Mouse (Mus musculus) CD8-positive naive resting alpha-beta T cell, adult 2 months (primary cell): ENCODE data around the gene Cyp4a10.
"Not testable (repeated sequence)": the region's sequence is repeated elsewhere in the genome, so short reads cannot be mapped to it uniquely, and the experiment has no call there.

ENCODE experiments used
- DNase-seq, 2 experiments: peaks; one replicate each; pipeline ENCODE4 v3.0.0; 2022; ENCODE audit warnings: low read depth in 2 of 2, low spot score in 2 of 2

Cyp4a10 gene

DNA sequence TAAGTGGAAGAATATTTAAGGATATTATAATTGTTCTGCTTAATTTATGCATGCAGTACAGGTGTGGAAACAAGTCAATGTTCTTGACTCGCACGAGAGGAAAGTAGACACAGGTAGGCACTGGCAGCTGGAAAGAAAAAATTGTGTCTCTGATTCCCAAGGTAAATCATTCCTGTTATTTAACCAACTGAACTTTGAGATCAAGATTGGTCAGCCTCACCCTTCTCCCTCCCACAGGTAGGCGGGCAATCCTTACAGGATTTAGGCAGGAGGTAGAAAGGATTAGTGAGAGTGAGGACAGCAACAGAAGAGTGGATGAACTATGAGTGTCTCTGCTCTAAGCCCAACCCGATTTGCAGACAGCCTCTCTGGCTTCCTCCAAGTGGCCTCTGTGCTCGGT lies at the start of gene Cyp4a10:
TSS of gene Cyp4a10 (plus strand) at position 265 of the 400 bp plus-strand sequence.
- DNase-seq = not testable (repeated sequence)

GRCm38 (mm10) chr4:115473585-115473984 lies 44.5 kb upstream of the Cyp4a10 start:
- DNase-seq = not testable (repeated sequence)

GRCm38 (mm10) chr4:115476051-115476450 lies 42.0 kb upstream of the Cyp4a10 start:
- DNase-seq = not testable (repeated sequence)

GRCm38 (mm10) chr4:115481006-115481652 lies 36.9 kb upstream of the Cyp4a10 start:
- no peak for DNase-seq

GRCm38 (mm10) chr4:115496001-115496400 lies 22.1 kb upstream of the Cyp4a10 start, which contains the start of gene Cyp4a14:
TSS of gene Cyp4a14 (minus strand) at chr4:115496142.
- DNase-seq = no peak

GRCm38 (mm10) chr4:115497466-115497865 lies 20.6 kb upstream of the Cyp4a10 start:
- no peak for DNase-seq

DNA sequence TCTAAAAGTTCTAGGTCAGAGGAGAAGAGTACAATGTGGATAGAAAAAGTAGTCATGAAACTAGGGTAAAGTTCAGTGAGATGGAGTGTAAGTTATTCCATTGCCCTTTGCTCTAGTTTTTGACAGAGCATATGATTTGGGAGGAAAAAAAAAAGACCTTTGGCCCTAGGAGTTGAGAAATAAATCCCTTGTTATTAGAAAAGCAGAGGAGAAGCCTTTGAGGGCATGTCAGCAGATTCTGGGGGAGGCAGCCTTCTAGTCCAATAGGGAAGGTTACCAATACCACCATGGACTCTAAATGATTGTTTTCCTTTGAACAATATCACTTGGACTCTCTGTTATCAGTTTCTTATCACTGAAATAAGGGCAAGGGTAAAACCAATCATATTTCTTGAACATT lies 4.1 kb upstream of the Cyp4a10 start:
- DNase-seq = not testable (repeated sequence)

DNA sequence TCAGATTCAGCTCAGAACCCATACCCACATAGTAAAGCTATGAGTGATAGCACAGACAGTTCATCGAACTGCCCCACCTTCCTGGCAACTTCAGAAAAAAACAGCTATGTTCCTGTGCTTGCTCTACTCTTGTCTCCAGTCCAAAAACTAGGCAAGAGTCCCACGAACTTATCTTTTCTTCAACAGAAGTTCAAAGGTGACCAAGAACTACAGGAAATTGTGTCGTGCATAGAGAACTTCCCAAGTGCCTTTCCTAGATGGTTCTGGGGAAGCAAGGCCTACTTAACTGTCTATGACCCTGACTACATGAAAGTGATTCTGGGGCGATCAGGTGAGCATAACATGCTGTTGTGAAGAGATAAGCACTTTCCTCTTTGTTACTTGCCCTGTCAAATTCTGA lies 1.4 kb downstream of the Cyp4a10 start:
- DNase-seq = no peak

DNA sequence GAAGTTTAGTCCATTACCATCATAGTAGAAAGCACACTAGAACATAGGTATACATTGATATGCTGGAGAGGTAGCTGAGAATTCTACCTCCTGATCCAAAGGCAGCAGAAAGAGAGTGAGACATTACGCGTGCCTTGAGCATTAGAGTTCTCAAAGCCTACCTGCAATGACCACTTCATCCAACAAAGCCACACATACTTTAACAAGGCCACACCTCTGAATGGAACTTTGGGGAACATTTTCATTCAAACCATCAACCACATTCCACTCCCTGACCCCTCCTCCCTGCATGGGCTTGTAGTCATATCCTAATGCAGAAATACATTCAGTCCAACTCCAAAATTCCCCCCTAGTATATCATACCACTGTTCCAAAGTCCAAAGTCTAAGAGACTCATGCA lies 3.7 kb downstream of the Cyp4a10 start:
- DNase-seq = no peak

GRCm38 (mm10) chr4:115545101-115545500 lies 27.0 kb downstream of the Cyp4a10 start:
- DNase-seq = no peak

- no peak for DNase-seq
Observed at GRCm38 (mm10) chr4:115546141-115546828, 28.2 kb downstream of the Cyp4a10 start.

- DNase-seq = no peak
Observed at GRCm38 (mm10) chr4:115552726-115553125, 34.7 kb downstream of the Cyp4a10 start.

- DNase-seq = no peak
Observed at GRCm38 (mm10) chr4:115555513-115555912, 37.4 kb downstream of the Cyp4a10 start.

GRCm38 (mm10) chr4:115557861-115558561 lies 39.9 kb downstream of the Cyp4a10 start:
- no peak for DNase-seq

DNA sequence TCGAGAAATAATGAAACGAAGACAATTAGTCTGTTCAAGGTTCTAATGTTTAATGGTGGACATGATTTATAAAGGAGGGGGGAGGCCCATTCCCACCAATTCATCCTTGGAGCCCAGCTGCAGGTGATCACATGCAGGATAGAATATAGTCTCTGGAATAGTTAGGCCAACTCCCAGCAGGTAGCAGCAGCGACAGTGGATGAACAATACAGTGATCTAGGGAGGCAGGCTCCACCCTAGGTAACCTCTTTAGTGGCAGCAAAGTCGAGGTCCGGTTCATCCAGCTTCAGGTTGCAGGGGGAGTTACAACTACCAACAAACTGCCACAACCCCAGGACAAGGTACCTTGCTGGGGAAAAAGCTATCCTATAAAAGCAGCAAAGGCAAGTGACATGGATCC lies 43.2 kb downstream of the Cyp4a10 start:
- not testable (repeated sequence) for DNase-seq

- DNase-seq = no peak
Observed at GRCm38 (mm10) chr4:115563401-115563800, 45.3 kb downstream of the Cyp4a10 start, which contains the start of gene Cyp4a31. TSS of gene Cyp4a31 (plus strand) at chr4:115563649.

DNA sequence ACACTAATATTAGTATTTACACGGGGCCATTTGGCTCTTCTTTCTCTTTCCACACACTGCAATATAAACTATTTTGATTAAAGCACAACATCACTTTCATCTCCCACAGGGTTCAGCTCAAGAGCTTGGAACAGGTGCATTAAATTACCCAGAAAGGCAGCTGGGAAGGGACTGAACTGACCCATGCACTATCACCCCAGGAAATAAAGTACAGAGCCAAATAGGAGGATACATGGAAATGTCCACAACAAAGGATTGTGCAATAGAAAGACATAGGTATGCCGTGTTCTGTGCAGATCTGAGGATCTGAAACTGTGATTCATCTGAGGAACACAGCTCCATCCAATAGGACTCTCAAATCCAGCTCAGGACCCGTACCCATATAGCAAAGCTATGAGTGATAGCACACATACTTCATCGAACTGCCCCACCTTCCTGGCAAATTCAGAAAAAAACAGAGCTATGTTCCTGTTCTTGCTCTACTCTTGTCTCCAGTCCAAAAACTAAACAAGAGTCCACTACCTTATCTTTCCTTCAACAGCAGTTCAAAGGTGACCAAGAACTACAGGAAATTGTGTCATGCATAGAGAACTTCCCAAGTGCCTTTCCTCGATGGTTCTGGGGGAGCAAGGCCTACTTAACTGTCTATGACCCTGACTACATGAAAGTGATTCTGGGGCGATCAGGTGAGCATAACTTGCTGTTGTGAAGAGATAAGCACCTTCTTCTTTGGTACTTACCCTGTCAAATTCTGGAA lies 46.6 kb downstream of the Cyp4a10 start:
- not testable (repeated sequence) for DNase-seq

- DNase-seq = no peak
Observed at GRCm38 (mm10) chr4:115575255-115575654, 57.2 kb downstream of the Cyp4a10 start.

DNA sequence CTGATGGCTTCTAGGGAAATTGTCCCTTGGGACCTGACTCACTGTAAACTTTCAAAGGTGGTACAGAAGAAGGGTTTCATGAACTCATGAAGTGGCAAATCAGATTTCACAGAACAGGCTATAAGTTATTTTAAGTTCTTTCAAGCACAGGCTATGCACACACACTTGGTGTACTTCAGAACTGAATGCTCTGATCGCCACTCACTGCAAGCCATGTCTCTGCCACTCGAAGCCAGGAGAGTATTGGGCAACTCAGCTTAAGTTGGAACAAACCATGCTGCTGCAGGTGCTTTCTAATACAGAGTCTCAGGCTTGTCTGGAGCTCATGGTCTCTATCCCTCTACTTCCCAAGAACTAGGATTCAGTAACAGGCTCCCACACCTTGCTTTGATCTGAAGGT lies 57.7 kb downstream of the Cyp4a10 start:
- no peak for DNase-seq

DNA sequence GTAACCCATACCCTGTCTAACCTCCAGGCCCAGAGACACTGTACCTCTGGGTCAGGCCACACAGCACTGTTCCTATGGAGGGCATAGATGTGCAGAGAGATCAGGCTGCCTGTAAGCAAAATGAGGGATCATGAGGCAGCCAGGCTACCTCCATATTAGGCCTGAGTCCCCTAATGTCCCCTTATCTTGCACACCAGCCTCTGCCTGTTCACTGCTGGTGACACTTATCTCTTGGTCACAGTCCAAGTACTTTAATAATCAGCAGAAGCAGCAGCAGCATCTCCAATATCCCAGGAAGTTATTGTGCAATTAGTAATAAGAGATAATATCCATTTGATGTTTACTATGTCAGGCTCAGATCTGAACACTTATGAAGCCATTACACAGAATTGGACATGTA lies 65.0 kb downstream of the Cyp4a10 start:
- no peak for DNase-seq
